Mouse (Mus musculus) heart, postnatal 0 days (tissue): ENCODE results near the gene Alkbh6. TPM values are rescaled to one million over a fixed set of nuclear protein-coding genes. Genes with fewer than 3 reads are reported as not detected.

Experiments
- ATAC-seq: fragments of 200-750 bp; cut with Nextera tagmentation; 2 replicates; pipeline ENCODE4 v1.8.0; 2017; ENCODE audit warnings: low read depth, moderate number of reproducible peaks, moderate library complexity; ENCODE audit not compliant: insufficient read depth
- DNase-seq: peaks from one replicate; pipeline ENCODE4 v3.0.0-alpha.2; 2016; ENCODE audit warnings: low spot score
- H3K27ac ChIP-seq: fragments of 300-500 bp; sonication (generic); 2 replicates; pipeline ENCODE4 v1.5.1; 2014; ENCODE audit warnings: low read depth, mild to moderate bottlenecking
- H3K27me3 ChIP-seq: fragments of 300-500 bp; sonication (generic); 2 replicates; pipeline ENCODE4 v1.6.1; 2014; ENCODE audit warnings: low read length, mixed read lengths; ENCODE audit not compliant: control insufficient read depth, insufficient read depth
- H3K36me3 ChIP-seq: fragments of 300-500 bp; sonication (generic); replicated peaks from 2 replicates; pipeline ENCODE4 v1.6.1; 2014; ENCODE audit warnings: low read length, mixed read lengths; ENCODE audit not compliant: control insufficient read depth, insufficient read depth
- H3K4me1 ChIP-seq: fragments of 300-500 bp; sonication (generic); 2 replicates; pipeline ENCODE4 v1.6.1; 2014; ENCODE audit warnings: antibody characterized with exemption; ENCODE audit not compliant: control insufficient read depth, insufficient read depth
- H3K4me2 ChIP-seq: fragments of 300-500 bp; sonication (generic); 2 replicates; pipeline ENCODE4 v1.6.1; 2014; ENCODE audit warnings: low read depth, mild to moderate bottlenecking, low read length, moderate library complexity
- H3K4me3 ChIP-seq: fragments of 300-500 bp; sonication (generic); 2 replicates; pipeline ENCODE4 v1.5.1; 2014; ENCODE audit warnings: low read depth, low read length
- H3K9ac ChIP-seq: fragments of 300-500 bp; sonication (generic); replicated peaks from 2 replicates; pipeline ENCODE4 v1.6.1; 2014; ENCODE audit warnings: low read depth, low read length, mixed read lengths
- H3K9me3 ChIP-seq: fragments of 300-500 bp; sonication (generic); replicated peaks from 2 replicates; pipeline ENCODE4 v1.6.1; 2016; ENCODE audit warnings: low read length; ENCODE audit not compliant: control insufficient read depth
- CTCF ChIP-seq: IDR thresholded peaks from 2 replicates; pipeline ENCODE4 v1.5.1; 2016; ENCODE audit warnings: antibody characterized with exemption, control low read depth, low read depth
- EP300 ChIP-seq: IDR thresholded peaks from 2 replicates; pipeline ENCODE4 v1.6.1; 2016; ENCODE audit warnings: antibody characterized with exemption, low read depth
- WGBS: fragments of 180-500 bp; shearing (Covaris S2); extraction: QIAGEN DNeasy Blood & Tissue Kit; methylation state at CpG from one replicate; pipeline ENCODE4 v1.1.7; 2014; 5-methylcytosine and 5-hydroxymethylcytosine counted together
- polyA plus RNA-seq: library from polyadenylated mRNA; unstranded; fragments of >200 nt; fragmentation: Nextera tagmentation; extraction: Ambion mirVana; gene quantifications from 2 replicates; pipeline ENCODE4 v1.2.1, GENCODE M21; 2015
- total RNA-seq: library from RNA; depleted of rRNA; stranded (reverse); fragments of >200 nt; gene quantifications from 2 replicates; pipeline ENCODE4 v1.2.3, GENCODE M21; 2014; ENCODE audit warnings: low replicate concordance

The Alkbh6 gene
- total and polyA plus RNA-seq, 2 experiments from 2014 or later: 40.0 to 63.5 TPM

- DNase-seq: peak; percentile 86
- Histone ChIP-seq H3K4me2 (no peak overlapping the region), H3K4me3 (no peak overlapping the region), H3K9ac (no peak overlapping the region), H3K27ac (no peak overlapping the region), H3K4me1 (0 out of 2 replicates have a peak, but pooled peaks cover 6% of the 10 kb centered on the region), H3K36me3 (no peaks in the 10 kb centered on the region), H3K27me3 (no peaks in the 10 kb centered on the region), H3K9me3 (no peaks in the 10 kb centered on the region)
- WGBS: 32% methylated on average over 10 of the region's 10 CpGs
- TF ChIP-seq EP300 (no peak), CTCF (no peak)
- ATAC-seq: peak; percentile 67; the same call in 1 of the 2 replicates
Measured at GRCm38 (mm10) chr7:30295103-30295502, 13.4 kb upstream of the Alkbh6 start.

- no peak overlapping the region for H3K9ac ChIP-seq
- no peak overlapping the region for H3K4me2 ChIP-seq
- ATAC-seq (no peak), DNase-seq (no peak)
- no peaks in the 10 kb centered on the region for H3K27me3 ChIP-seq
- no peaks in the 10 kb centered on the region for H3K9me3 ChIP-seq
- H3K27ac ChIP-seq: no peak overlapping the region
- H3K4me1 ChIP-seq: no peaks in the 10 kb centered on the region
- no peak overlapping the region for H3K4me3 ChIP-seq
- H3K36me3 ChIP-seq: no peaks in the 10 kb centered on the region
- 88% methylated on average over 15 of the region's 15 CpGs for WGBS
- TF ChIP-seq EP300: no peak
- no peak for TF ChIP-seq CTCF
Measured at GRCm38 (mm10) chr7:30296816-30297215, 11.7 kb upstream of the Alkbh6 start.

- TF ChIP-seq CTCF: no peak
- no peak for TF ChIP-seq EP300
- Histone ChIP-seq H3K9ac (no peak overlapping the region), H3K9me3 (no peaks in the 10 kb centered on the region), H3K4me1 (no peaks in the 10 kb centered on the region), H3K36me3 (no peaks in the 10 kb centered on the region), H3K4me3 (no peak overlapping the region), H3K4me2 (no peak overlapping the region), H3K27me3 (no peaks in the 10 kb centered on the region), H3K27ac (no peak overlapping the region)
- ATAC-seq: no peak
- DNase-seq: no peak
- 76% methylated on average over 16 of the region's 16 CpGs for WGBS
Measured at GRCm38 (mm10) chr7:30297266-30297665, 11.3 kb upstream of the Alkbh6 start.

GRCm38 (mm10) chr7:30300914-30301313 lies 7.6 kb upstream of the Alkbh6 start:
- no peak overlapping the region for H3K9ac ChIP-seq
- 48% methylated on average over 3 of the region's 3 CpGs for WGBS
- no peak overlapping the region for H3K4me3 ChIP-seq
- ATAC-seq (no peak), DNase-seq (no peak)
- H3K36me3 ChIP-seq: no peaks in the 10 kb centered on the region
- TF ChIP-seq EP300 (no peak), CTCF (peak; percentile 45)
- H3K4me2 ChIP-seq: no peak overlapping the region
- no peak overlapping the region for H3K27ac ChIP-seq
- no peaks in the 10 kb centered on the region for H3K27me3 ChIP-seq
- H3K9me3 ChIP-seq: no peaks in the 10 kb centered on the region
- H3K4me1 ChIP-seq: no peaks in the 10 kb centered on the region

GRCm38 (mm10) chr7:30306083-30306779 lies 2.3 kb upstream of the Alkbh6 start:
- WGBS: 91% methylated on average over 16 of the region's 16 CpGs
- H3K36me3 ChIP-seq: peaks cover 4% of the 10 kb centered on the region
- no peak for TF ChIP-seq EP300
- peak; percentile 37 for TF ChIP-seq CTCF
- no peak overlapping the region for H3K4me3 ChIP-seq
- no peaks in the 10 kb centered on the region for H3K27me3 ChIP-seq
- peaks cover 10% of the 10 kb centered on the region; the same call in 1 of the 2 replicates for H3K4me1 ChIP-seq
- no peaks in the 10 kb centered on the region for H3K9me3 ChIP-seq
- ATAC-seq (no peak), DNase-seq (no peak)
- H3K27ac ChIP-seq: no peak overlapping the region
- H3K4me2 ChIP-seq: no peak overlapping the region
- H3K9ac ChIP-seq: no peak overlapping the region
